Mouse (Mus musculus) naive thymus-derived CD4-positive, alpha-beta T cell, adult 2 months (primary cell): ENCODE measurements around the gene Cd47.

ENCODE experiments used
- DNase-seq: peaks from one replicate; pipeline ENCODE4 v3.0.0-alpha.2; 2011; ENCODE audit warnings: low read depth

The Cd47 gene

DNA sequence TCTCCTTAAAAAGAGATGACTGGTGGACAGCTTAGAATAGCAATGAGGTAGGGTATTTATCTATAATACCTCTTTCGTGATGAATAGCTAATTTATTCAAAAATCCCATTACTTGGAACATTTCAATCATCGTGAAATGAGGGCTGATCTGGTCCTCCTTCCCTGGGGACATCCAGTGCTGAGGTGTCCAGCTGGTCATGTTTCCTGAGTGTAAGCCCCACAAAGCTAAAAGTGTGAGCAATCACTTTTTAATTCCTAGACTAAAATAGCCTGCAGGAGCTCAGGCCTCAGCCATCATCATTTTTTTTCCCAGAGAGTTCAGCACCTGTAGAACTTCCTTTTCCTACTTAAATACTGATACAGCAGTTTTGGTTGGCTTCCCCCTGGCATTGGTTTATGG is 150.0 kb downstream of the Cd47 start:
- no peak for DNase-seq

GRCm38 (mm10) chr16:49951288-49951691 is 151.0 kb downstream of the Cd47 start:
- no peak for DNase-seq

DNA sequence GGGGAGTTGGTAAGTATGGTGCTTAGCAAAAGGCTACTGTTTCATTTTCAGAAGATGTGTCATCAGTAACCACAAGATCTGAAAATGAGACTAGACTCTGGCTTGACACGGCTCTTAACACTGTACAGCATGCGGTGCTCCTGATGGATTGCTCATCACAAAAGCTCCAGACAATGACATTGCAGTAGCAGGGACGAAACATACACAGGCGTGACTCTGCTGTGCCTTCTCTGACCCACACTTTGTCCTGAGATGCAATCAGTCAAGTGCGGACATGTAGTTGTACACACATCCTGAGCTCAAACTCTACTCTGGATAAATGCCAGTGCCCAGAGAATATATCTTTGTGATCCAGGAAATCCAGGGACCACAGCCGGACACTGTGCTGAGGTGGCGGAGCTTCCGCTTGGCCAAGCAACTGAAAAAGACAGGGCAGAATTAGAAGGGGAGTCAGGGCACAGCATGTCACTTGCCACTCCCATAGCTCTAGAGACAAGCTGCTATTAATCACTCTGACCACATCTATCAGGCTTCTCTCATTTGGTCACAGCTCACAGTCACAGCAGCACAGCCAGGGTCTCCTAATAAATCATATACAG is 151.7 kb downstream of the Cd47 start:
- DNase-seq, result no peak

GRCm38 (mm10) chr16:49953817-49954216 is 153.5 kb downstream of the Cd47 start:
- no peak for DNase-seq

GRCm38 (mm10) chr16:49954909-49955308 is 154.6 kb downstream of the Cd47 start:
- no peak for DNase-seq

DNA sequence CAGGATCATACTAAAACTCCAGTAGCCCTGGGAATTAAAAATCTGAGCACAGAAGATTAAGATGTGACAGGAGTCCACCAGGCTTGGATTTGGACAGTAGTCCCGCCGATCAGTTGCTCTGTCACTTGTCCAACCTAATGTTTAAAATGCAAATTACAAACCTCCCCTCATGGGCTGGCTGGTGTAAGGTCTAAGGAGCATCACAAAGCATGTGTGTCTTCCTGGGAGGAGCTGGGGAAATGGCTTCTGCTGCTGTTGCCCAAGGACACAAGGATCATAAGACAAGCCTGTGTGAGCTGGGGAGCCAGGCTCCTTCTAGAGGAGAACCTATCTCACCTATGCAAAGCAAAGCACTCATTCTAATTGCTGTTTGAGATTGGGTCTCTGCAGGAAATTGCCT is 155.0 kb downstream of the Cd47 start:
- DNase-seq, result no peak

GRCm38 (mm10) chr16:49955952-49956351 is 155.6 kb downstream of the Cd47 start:
- DNase-seq, result no peak

GRCm38 (mm10) chr16:49956531-49957302 is 156.4 kb downstream of the Cd47 start:
- no peak for DNase-seq

GRCm38 (mm10) chr16:49958900-49959436 is 158.6 kb downstream of the Cd47 start:
- no peak for DNase-seq

- peak; percentile 56 for DNase-seq
These were observed 162.0 kb downstream of the Cd47 start for GRCm38 (mm10) chr16:49962305-49962704.

GRCm38 (mm10) chr16:49964321-49964986 is 164.1 kb downstream of the Cd47 start:
- DNase-seq, result no peak
